Mouse (Mus musculus) embryonic facial prominence, embryonic 12.5 days (tissue): ENCODE data around the gene Foxd1. TPM values are rescaled to one million over a fixed set of nuclear protein-coding genes. Genes with fewer than 3 reads are reported as not detected.

Source experiments
- ATAC-seq: fragments of 200-750 bp; cut with Nextera tagmentation; 2 replicates; pipeline ENCODE4 v1.8.0; 2017; ENCODE audit not compliant: insufficient number of reproducible peaks, insufficient read depth, low FRiP score, low TSS enrichment
- H3K27ac ChIP-seq: fragments of 300-500 bp; sonication (generic); 2 replicates; pipeline ENCODE4 v1.5.1; 2016; ENCODE audit warnings: mild to moderate bottlenecking
- H3K27me3 ChIP-seq: fragments of 300-500 bp; sonication (generic); 2 replicates; pipeline ENCODE4 v1.6.1; 2016; ENCODE audit warnings: mild to moderate bottlenecking, moderate library complexity
- H3K36me3 ChIP-seq: fragments of 300-500 bp; sonication (generic); 2 replicates; pipeline ENCODE4 v1.6.1; 2016; ENCODE audit warnings: mild to moderate bottlenecking
- H3K4me1 ChIP-seq: fragments of 300-500 bp; sonication (generic); 2 replicates; pipeline ENCODE4 v1.6.1; 2016
- H3K4me2 ChIP-seq: fragments of 300-500 bp; sonication (generic); replicated peaks from 2 replicates; pipeline ENCODE4 v1.6.1; 2016; ENCODE audit warnings: mild to moderate bottlenecking, moderate library complexity
- H3K4me3 ChIP-seq: fragments of 300-500 bp; sonication (generic); 2 replicates; pipeline ENCODE4 v1.5.1; 2016; ENCODE audit warnings: mild to moderate bottlenecking
- H3K9ac ChIP-seq: fragments of 300-500 bp; sonication (generic); 2 replicates; pipeline ENCODE4 v1.6.1; 2016; ENCODE audit warnings: mild to moderate bottlenecking, moderate library complexity
- H3K9me3 ChIP-seq: fragments of 300-500 bp; sonication (generic); 2 replicates; pipeline ENCODE4 v1.6.1; 2016; ENCODE audit warnings: mild to moderate bottlenecking, moderate library complexity
- WGBS: fragments of 180-500 bp; shearing (Covaris S2); methylation state at CpG from one replicate; pipeline ENCODE4 v1.1.7; 2016; 5-methylcytosine and 5-hydroxymethylcytosine counted together
- polyA plus RNA-seq: library from polyadenylated mRNA; unstranded; fragments of >200 nt; fragmentation: Nextera tagmentation; extraction: Ambion mirVana; gene quantifications from 2 replicates; pipeline ENCODE4 v1.2.1, GENCODE M21; 2016

Gene Foxd1
- polyA plus RNA-seq, 1 experiment from 2014 or later: 9.5 TPM

DNA sequence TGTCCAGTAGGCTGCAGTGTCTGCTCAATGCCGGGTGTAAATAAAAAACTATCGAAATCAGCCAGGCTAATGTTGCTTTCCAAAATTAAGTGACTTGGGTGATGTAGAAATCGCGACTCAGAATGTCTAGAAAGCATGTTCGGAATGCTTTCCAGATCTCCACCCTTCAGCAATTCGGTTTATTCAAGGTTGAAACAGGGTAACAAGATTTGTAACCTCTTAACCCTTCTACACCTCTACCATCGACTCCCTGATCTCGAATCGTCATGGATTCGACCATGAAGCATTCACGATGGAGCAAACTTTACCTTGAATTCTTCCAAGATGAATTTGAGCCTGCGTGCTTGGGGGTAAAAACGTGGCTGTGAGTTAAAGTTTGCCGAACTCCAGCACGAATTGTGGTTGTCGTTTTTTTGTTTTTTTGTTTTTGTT is 36.8 kb upstream of the Foxd1 start:
- H3K9me3 ChIP-seq: no peaks in the 10 kb centered on the region
- peak overlapping the region; percentile 100 for H3K4me3 ChIP-seq
- ATAC-seq: no peak
- H3K27ac ChIP-seq: peak overlapping the region; percentile 94
- 3% methylated on average over 16 of the region's 16 CpGs for WGBS
- peak overlapping the region; percentile 62 for H3K4me2 ChIP-seq
- peaks cover 9% of the 10 kb centered on the region for H3K4me1 ChIP-seq
- H3K27me3 ChIP-seq: no peaks in the 10 kb centered on the region
- H3K9ac ChIP-seq: peak overlapping the region; percentile 98
- H3K36me3 ChIP-seq: peaks cover 11% of the 10 kb centered on the region

DNA sequence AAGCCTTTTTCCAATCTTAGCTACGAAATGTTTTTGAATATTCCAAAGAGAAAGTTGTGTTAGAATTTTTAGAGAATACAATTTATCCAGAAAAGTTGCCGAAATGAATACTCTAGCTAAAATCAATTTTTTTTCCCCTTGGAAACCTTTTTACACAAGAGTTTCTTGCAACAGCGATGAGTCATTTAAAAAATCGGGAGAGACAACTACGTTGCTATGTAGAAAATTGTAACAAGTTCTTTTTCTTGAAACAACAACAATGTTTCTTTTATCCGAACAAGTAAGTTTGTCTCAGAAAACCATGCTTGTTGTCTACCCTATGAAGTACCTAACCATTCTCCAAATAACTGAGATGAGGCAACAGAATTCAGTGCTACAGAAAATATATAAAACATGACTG is 36.1 kb upstream of the Foxd1 start:
- 90% methylated on average over 6 of the region's 6 CpGs for WGBS
- peak overlapping the region; percentile 62 for H3K4me2 ChIP-seq
- ATAC-seq: no peak

DNA sequence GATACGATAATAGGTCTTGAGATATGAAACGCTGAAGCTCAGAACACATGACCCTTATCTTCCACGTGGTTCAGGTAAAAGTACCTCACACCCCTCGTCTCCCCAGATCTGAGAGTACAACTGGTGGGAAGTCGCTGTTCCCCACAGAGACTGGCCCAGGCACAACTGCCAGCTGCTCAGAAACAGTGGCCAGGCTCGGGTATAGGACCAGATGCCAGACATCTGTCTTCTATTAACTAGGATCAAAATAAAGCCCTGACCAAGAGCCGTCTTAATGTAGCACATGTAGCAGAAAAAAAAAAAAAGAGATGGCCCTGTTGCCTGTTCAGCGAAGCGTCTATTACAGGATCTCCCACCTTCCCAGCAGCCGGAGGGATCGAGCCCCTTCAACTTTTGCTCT is 29.0 kb upstream of the Foxd1 start:
- ATAC-seq: no peak
- Histone ChIP-seq H3K9me3 (no peaks in the 10 kb centered on the region), H3K4me1 (no peaks in the 10 kb centered on the region), H3K4me3 (no peak overlapping the region), H3K9ac (no peak overlapping the region), H3K36me3 (no peaks in the 10 kb centered on the region), H3K4me2 (no peak overlapping the region), H3K27ac (no peak overlapping the region), H3K27me3 (no peaks in the 10 kb centered on the region)
- 38% methylated on average over 11 of the region's 11 CpGs for WGBS

More for the DNA sequence above, 36.1 kb upstream of the Foxd1 start:
- H3K4me3 ChIP-seq: no peak overlapping the region
- H3K4me1 ChIP-seq: peaks cover 9% of the 10 kb centered on the region
- peaks cover 5% of the 10 kb centered on the region for H3K36me3 ChIP-seq
- H3K27ac ChIP-seq: no peak overlapping the region
- H3K9me3 ChIP-seq: no peaks in the 10 kb centered on the region
- H3K9ac ChIP-seq: no peak overlapping the region
- H3K27me3 ChIP-seq: no peaks in the 10 kb centered on the region

DNA sequence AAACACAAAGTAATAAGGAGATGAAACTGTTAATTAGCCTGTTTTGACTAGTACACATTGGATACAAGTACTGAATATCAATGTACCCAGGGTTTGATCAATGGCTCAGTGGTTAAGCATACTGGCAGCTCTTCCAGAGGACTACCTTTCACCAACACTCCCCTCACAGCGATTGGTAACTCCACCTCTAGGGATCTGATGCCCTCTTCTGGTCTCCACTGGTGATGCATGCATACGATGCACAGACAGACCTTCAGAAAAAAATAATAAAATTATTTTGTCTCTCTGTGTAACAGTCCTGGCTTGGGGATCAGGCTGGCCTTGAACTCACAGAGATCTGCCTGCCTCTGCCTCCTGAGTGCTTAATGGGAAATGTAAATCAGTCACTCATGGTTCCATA is 21.9 kb upstream of the Foxd1 start:
- Histone ChIP-seq H3K4me1 (no peaks in the 10 kb centered on the region), H3K9ac (no peak overlapping the region), H3K36me3 (no peaks in the 10 kb centered on the region), H3K4me2 (no peak overlapping the region), H3K27me3 (no peaks in the 10 kb centered on the region), H3K27ac (no peak overlapping the region), H3K9me3 (no peaks in the 10 kb centered on the region), H3K4me3 (no peak overlapping the region)
- no peak for ATAC-seq
- 52% methylated on average over 2 of the region's 2 CpGs for WGBS

DNA sequence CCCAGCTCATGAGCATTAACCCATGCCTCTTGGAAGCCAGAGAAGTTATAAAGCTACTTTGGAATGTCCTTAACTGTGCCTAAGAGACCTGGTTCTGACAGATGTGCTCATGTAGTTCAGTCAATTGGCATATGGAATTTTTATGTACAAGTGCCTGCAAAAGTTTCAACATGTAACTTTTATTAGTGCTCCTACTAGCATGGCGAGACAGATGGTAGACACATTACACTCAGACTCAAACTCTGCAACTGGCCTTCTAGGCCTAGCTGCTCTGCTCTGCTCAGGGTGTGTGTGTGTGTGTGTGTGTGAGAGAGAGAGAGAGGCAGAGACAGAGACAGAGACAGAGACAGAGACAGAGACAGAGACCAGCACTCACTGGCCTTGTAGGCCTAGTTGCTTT is 17.8 kb upstream of the Foxd1 start:
- H3K4me1 ChIP-seq: no peaks in the 10 kb centered on the region
- H3K36me3 ChIP-seq: no peaks in the 10 kb centered on the region
- 0 out of 2 replicates have a peak, but pooled peaks cover 3% of the 10 kb centered on the region for H3K27me3 ChIP-seq
- WGBS: 86% methylated on average over 1 of the region's 1 CpGs
- no peak overlapping the region for H3K4me3 ChIP-seq
- no peak for ATAC-seq
- no peak overlapping the region for H3K9ac ChIP-seq
- H3K9me3 ChIP-seq: no peaks in the 10 kb centered on the region
- H3K27ac ChIP-seq: no peak overlapping the region
- no peak overlapping the region for H3K4me2 ChIP-seq

DNA sequence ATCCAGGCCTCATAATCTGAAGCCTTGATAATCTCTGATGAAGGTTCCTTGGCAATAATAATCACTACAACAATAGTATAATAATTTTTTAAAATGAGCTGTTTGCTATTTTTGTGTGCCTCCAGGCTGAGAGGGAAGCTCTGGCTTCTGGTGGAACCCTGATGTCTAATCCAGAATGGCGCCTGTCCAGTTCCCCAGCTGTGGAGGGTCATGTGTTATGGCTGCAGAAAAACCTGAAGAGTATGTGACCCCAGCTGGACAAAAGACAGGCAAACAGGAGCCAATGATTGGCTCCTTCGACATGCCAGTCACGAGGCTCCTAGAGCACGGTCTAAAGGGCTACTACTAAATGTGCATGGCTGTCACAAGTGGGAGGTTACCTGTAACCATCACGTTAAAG is 13.5 kb upstream of the Foxd1 start:
- Histone ChIP-seq H3K9ac (no peak overlapping the region), H3K27ac (no peak overlapping the region), H3K4me3 (no peak overlapping the region), H3K4me2 (no peak overlapping the region), H3K36me3 (no peaks in the 10 kb centered on the region), H3K9me3 (no peaks in the 10 kb centered on the region), H3K4me1 (no peaks in the 10 kb centered on the region), H3K27me3 (0 out of 2 replicates have a peak, but pooled peaks cover 3% of the 10 kb centered on the region)
- no peak for ATAC-seq
- 73% methylated on average over 5 of the region's 5 CpGs for WGBS

DNA sequence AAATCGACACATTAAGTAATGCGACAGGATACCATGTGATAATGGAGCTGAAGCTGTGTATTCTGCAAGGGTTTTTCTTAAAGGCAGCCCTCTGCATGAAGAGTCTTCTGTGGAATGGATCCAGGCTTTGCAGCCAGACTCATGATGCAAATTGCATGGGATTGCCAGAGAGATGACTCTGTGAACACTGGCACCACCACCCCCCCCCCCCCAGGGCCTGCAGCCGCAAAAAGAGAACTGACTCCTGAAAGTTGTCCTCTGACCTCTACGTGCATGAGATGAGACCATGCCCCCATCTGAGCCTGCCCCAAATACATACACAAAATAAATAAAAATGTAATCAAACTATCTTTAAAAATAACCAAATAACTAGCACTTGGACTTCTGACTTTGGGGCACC is 4.6 kb upstream of the Foxd1 start:
- H3K27me3 ChIP-seq: peaks cover 42% of the 10 kb centered on the region
- no peak for ATAC-seq
- H3K36me3 ChIP-seq: no peaks in the 10 kb centered on the region
- peaks cover 6% of the 10 kb centered on the region; the same call in 1 of the 2 replicates for H3K4me1 ChIP-seq
- H3K9me3 ChIP-seq: no peaks in the 10 kb centered on the region
- 67% methylated on average over 4 of the region's 4 CpGs for WGBS
- no peak overlapping the region for H3K9ac ChIP-seq
- no peak overlapping the region for H3K27ac ChIP-seq
- no peak overlapping the region for H3K4me3 ChIP-seq
- no peak overlapping the region for H3K4me2 ChIP-seq

DNA sequence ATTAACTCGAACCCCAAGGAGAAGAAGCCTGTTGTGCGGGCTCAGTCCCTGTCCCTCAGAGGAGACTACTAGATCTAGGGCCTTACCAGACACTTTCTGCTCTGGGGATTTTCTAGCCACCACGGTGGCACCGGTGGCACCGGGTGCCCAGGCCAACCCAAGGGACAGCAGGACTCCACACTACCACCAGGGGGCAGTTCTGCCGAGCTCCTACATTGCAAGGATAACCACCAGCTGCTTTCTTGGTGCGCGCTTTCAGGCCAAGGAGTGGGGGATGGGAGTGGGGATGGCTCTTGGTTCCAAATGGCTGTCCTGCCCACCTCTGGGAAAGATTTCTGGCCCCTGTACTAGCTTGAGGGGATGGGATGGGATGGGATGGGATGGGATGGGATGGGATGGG is 2.5 kb upstream of the Foxd1 start:
- peaks cover 8% of the 10 kb centered on the region for H3K4me1 ChIP-seq
- peaks cover 54% of the 10 kb centered on the region for H3K27me3 ChIP-seq
- H3K4me2 ChIP-seq: no peak overlapping the region
- H3K27ac ChIP-seq: no peak overlapping the region
- H3K36me3 ChIP-seq: no peaks in the 10 kb centered on the region
- 6% methylated on average over 8 of the region's 8 CpGs for WGBS
- H3K9me3 ChIP-seq: no peaks in the 10 kb centered on the region
- no peak overlapping the region for H3K9ac ChIP-seq
- no peak overlapping the region for H3K4me3 ChIP-seq
- no peak for ATAC-seq

DNA sequence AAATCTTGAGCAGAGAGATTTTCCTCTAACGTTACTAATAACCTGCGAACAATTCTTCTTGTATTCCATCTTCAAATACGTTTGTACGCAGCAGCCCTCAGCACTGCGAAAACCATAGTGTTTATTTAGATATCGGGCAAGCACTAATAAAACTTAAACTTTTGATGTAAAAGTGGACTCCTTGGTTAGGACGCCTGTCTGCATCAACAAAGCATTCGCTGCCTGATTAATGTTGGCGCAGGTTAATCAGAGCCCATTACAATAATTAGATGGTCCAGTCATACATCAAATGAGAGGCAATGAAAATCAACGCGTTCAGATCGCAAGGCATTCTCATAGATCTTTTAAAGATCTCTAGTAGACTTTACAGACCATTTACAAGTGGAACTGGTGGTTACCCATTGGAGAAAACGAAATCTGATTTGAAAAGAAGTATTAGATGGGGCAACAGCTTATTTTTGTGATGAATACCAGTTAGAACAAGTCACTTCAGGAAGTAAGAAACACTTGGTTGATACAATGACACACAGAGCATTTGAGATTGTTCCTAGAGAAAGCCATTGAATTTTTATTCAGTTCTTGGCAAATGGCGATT is 1.6 kb upstream of the Foxd1 start:
- Histone ChIP-seq H3K27ac (no peak overlapping the region), H3K4me2 (no peak overlapping the region), H3K27me3 (peaks cover 55% of the 10 kb centered on the region), H3K4me3 (no peak overlapping the region), H3K9me3 (no peaks in the 10 kb centered on the region), H3K36me3 (no peaks in the 10 kb centered on the region), H3K4me1 (peaks cover 8% of the 10 kb centered on the region), H3K9ac (no peak overlapping the region)
- 8% methylated on average over 14 of the region's 14 CpGs for WGBS
- no peak for ATAC-seq

DNA sequence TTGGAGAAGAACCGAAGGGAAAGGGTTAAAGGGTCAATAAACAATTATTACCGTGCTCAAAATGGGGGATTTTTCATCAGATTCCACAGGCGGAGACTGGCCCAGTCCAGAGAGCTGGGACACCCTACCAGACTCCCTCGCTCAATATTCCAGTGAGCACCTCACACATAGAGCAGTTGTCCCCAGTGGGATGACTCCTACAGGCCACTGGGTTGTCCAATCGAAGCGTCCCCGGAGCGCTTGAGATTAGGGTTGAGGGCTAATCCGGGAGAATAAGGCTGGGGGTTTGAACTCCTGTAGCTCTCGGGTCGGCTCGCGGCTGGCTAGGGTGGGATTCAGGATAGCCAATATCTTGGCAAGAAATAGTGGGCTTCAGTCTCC is 343 bp upstream of the Foxd1 start:
- peaks cover 8% of the 10 kb centered on the region for H3K4me1 ChIP-seq
- H3K36me3 ChIP-seq: no peaks in the 10 kb centered on the region
- H3K4me2 ChIP-seq: peak overlapping the region; percentile 83
- H3K9ac ChIP-seq: no peak overlapping the region
- peak overlapping the region; percentile 66 for H3K4me3 ChIP-seq
- ATAC-seq: 0 out of 2 replicates have a peak, but pooled peaks have one; percentile 7
- under 1% methylated on average over 13 of the region's 13 CpGs for WGBS
- H3K27ac ChIP-seq: no peak overlapping the region
- H3K27me3 ChIP-seq: peaks cover 67% of the 10 kb centered on the region
- no peaks in the 10 kb centered on the region for H3K9me3 ChIP-seq

DNA sequence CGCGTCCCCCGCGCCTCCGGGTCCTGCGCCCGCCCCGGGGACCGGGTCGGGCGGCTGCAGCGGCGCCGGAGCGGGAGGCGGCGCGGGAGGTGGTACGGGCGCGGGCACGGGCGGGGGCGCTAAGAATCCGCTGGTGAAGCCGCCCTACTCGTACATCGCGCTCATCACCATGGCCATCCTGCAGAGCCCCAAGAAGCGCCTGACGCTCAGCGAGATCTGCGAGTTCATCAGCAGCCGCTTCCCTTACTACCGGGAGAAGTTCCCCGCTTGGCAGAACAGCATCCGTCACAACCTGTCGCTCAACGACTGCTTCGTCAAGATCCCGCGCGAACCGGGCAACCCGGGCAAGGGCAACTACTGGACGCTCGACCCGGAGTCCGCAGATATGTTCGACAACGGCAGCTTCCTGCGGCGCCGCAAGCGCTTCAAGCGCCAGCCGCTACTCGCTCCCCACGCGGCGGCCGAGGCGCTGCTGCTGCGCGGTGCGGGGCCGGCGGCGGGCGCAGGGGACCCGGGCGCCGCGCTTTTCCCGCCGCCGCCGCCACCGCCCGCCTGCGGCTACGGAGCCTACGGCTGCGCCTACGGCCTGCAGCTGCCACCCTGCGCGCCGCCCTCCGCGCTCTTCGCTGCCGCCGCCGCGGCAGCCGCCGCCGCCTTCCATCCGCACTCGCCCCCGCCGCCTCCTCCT is 973 bp downstream of the Foxd1 start:
- Histone ChIP-seq H3K27me3 (peaks cover 72% of the 10 kb centered on the region), H3K9me3 (no peaks in the 10 kb centered on the region), H3K4me2 (peak overlapping the region; percentile 83), H3K36me3 (no peaks in the 10 kb centered on the region), H3K4me1 (peaks cover 11% of the 10 kb centered on the region), H3K9ac (peak overlapping the region; percentile 83), H3K4me3 (peak overlapping the region; percentile 66), H3K27ac (peak overlapping the region; percentile 91)
- ATAC-seq: no peak
- WGBS: under 1% methylated on average over 51 of the region's 102 CpGs

DNA sequence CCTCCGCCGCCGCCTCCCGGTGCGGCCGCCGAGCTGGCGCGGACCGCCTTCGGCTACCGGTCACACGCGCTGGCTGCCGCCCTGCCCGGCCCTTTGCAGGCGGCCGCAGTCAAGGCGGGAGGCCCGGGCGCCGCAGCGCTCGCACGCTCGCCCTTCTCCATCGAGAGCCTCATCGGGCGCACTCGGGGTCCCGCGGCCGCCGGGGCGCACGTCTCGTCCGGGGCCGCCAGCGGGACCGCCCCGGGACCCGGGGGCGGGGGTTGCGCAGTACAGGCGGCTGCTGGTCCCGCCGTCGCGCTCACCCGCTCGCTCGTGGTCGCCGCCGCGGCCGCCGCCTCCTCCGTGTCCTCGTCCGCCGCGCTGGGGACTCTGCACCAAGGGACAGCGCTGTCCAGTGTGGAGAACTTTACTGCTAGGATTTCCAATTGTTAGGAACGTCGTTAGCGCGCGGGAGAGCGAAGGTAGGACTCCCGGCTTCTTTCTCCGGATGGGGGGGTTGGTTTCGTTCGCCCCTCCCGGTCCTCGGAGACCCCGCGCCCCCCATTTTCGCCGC is 1.6 kb downstream of the Foxd1 start:
- H3K9ac ChIP-seq: peak overlapping the region; percentile 83
- H3K4me3 ChIP-seq: peak overlapping the region; percentile 66
- H3K4me2 ChIP-seq: peak overlapping the region; percentile 83
- WGBS: under 1% methylated on average over 75 of the region's 81 CpGs
- H3K27ac ChIP-seq: peak overlapping the region; percentile 91
- no peaks in the 10 kb centered on the region for H3K36me3 ChIP-seq
- peaks cover 11% of the 10 kb centered on the region for H3K4me1 ChIP-seq
- no peak for ATAC-seq
- no peaks in the 10 kb centered on the region for H3K9me3 ChIP-seq
- H3K27me3 ChIP-seq: peaks cover 73% of the 10 kb centered on the region
